Mouse (Mus musculus) brain, embryonic 14.5 days (tissue): ENCODE measurements around the gene Hnrnpf.

Experiments
- CTCF ChIP-seq: fragments of 200-500 bp; IDR thresholded peaks from 2 replicates; pipeline ENCODE4 v1.5.1; 2012; ENCODE audit warnings: inconsistent platforms, mild to moderate bottlenecking, moderate library complexity, borderline replicate concordance; ENCODE audit not compliant: insufficient read depth, insufficient read length; ENCODE audit errors: extremely low read depth
- POLR2A ChIP-seq: fragments of 200-500 bp; IDR thresholded peaks from 2 replicates; pipeline ENCODE4 v1.6.1; 2012; ENCODE audit warnings: mild to moderate bottlenecking, inconsistent platforms, borderline replicate concordance; ENCODE audit not compliant: poor library complexity, insufficient read depth, insufficient read length, severe bottlenecking; ENCODE audit errors: extremely low read depth

DNA sequence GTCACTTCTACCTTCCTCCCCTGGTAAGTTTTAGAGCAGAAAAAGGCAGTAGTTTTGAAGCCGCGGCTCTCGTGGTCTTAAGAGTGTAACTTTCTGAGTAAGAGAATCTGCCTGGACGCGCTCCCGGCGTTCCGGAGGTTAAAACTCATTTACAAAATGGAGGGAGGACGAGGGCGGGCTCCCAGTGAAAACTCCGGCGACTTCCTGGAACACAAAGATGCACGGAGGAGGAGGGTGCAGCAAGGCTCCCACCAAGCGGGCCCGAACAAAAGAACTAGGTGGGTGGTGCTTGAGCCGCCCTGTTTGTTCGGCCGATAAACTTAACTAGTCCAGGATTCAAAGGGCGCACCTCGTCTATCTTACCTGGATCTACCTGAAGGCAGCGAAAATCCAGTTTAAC, 17.5 kb downstream of the Hnrnpf start:
- TF ChIP-seq POLR2A (no peak), CTCF (no peak)
